Comparison of ENCODE assay signal across 9 mouse cellular contexts in genomic region chr9:59660421-59660820, GRCm38 (mm10). TPM values are rescaled to one million over a fixed set of nuclear protein-coding genes. Genes with fewer than 3 reads are reported as not detected.
A peak's percentile ranks its signal among the peaks of the same experiment; 100 is the strongest.
DNase-seq lines count a peak whose midpoint lies in the region; ATAC-seq and TF ChIP-seq lines count a peak whose summit lies in the region.
"Had no signal": no experiment of that assay in that cellular context is flagged by ENCODE, and none has a peak within 500 bp of the region (broad histone marks: within the 10 kb centered on the region; RNA-seq: fewer than 3 reads in every experiment).

No protein-coding gene starts in this region.

- peak overlapping the region; percentile 28 for H3K4me3 ChIP-seq in heart, adult 2 months
- 0 out of 2 replicates have a peak overlapping the region, but pooled peaks have one; percentile 6 for H3K4me3 ChIP-seq in kidney, adult 2 months (ENCODE audit: insufficient read depth, low read depth, low read length)
- H3K4me3 ChIP-seq in midbrain, embryonic 11.5 days (ENCODE audit: low read depth, low read length), result no peak overlapping the region

- ATAC-seq in midbrain, embryonic 11.5 days (ENCODE audit: low FRiP score), result no peak
- no peak for ATAC-seq in inflammation-experienced regulatory T-cells, adult 6 months

- peaks cover 22% of the 10 kb centered on the region for H3K4me1 ChIP-seq in heart, adult 2 months (ENCODE audit: control insufficient read depth, insufficient read depth, low read length)
- peaks cover 29% of the 10 kb centered on the region for H3K4me1 ChIP-seq in kidney, adult 2 months (ENCODE audit: control insufficient read depth, insufficient read depth, low read length)
- H3K4me1 ChIP-seq in midbrain, embryonic 11.5 days (ENCODE audit: control insufficient read depth, insufficient read depth, low read length), result peaks cover 31% of the 10 kb centered on the region

- peaks cover 4% of the 10 kb centered on the region; the same call in 1 of the 2 replicates for H3K79me2 ChIP-seq in heart, adult 2 months (replicated peaks; ENCODE audit: control insufficient read depth, insufficient read depth, low read length)

- peak overlapping the region; percentile 97 for H3K27ac ChIP-seq in heart, adult 2 months
- peak overlapping the region; percentile 36 for H3K27ac ChIP-seq in kidney, adult 2 months (ENCODE audit: insufficient read depth, low read depth, low read length)
- no peak overlapping the region for H3K27ac ChIP-seq in midbrain, embryonic 11.5 days (ENCODE audit: low read depth, low read length)

- 0 out of 2 replicates have a peak overlapping the region, but pooled peaks have one; percentile 30 for H3K9ac ChIP-seq in heart, adult 2 months (ENCODE audit: low read depth, low read length)
- no peak overlapping the region for H3K9ac ChIP-seq in midbrain, embryonic 11.5 days (ENCODE audit: low read length)

- TF ChIP-seq CTCF in heart, adult 2 months (IDR thresholded peaks at IDR 0.05), result no peak
- TF ChIP-seq CTCF in kidney, adult 2 months (conservative IDR thresholded peaks at IDR 0.05; ENCODE audit: insufficient read depth, insufficient read length, low read depth, low read length), result no peak

- peak; percentile 53 to 58 for DNase-seq in layer of hippocampus, postnatal 10 days (ENCODE audit: low spot score in 2 of 2)
- DNase-seq in layer of hippocampus, adult 9-10 months (ENCODE audit: low spot score), result no peak
- DNase-seq in cerebellum, adult 8-10 months, result peak; percentile 68
- DNase-seq in heart, adult 2 months, result peak; percentile 70 to 80
- DNase-seq in kidney, adult 2 months, result peak; percentile 73
- DNase-seq in midbrain, embryonic 11.5 days (ENCODE audit: low spot score, missing footprints), result peak; percentile 85
- DNase-seq in embryo, embryonic 10 days (ENCODE audit: low spot score), result no peak

- under 1% methylated on average over 10 of the region's 10 CpGs for WGBS in heart, adult 2 months
- WGBS in kidney, adult 2 months, result 42% methylated on average over 10 of the region's 10 CpGs
- 62% methylated on average over 10 of the region's 10 CpGs for WGBS in midbrain, embryonic 11.5 days

- TF ChIP-seq POLR2A in heart, adult 2 months (IDR thresholded peaks at IDR 0.05; ENCODE audit: insufficient read depth, low read depth, low read length), result 0 out of 2 replicates have a peak, but pooled peaks have one; percentile 21
- TF ChIP-seq POLR2A in kidney, adult 2 months (IDR thresholded peaks at IDR 0.05; ENCODE audit: low read depth, low read length), result no peak

- no peaks in the 10 kb centered on the region for H3K9me3 ChIP-seq in midbrain, embryonic 11.5 days (ENCODE audit: control insufficient read depth, low read length)

- H3K36me3 ChIP-seq in heart, adult 2 months (ENCODE audit: control insufficient read depth, insufficient read depth, low read length), result peaks cover 31% of the 10 kb centered on the region
- no peaks in the 10 kb centered on the region for H3K36me3 ChIP-seq in kidney, adult 2 months (ENCODE audit: control insufficient read depth, insufficient read depth, low read length)
- peaks cover 15% of the 10 kb centered on the region for H3K36me3 ChIP-seq in midbrain, embryonic 11.5 days (ENCODE audit: control insufficient read depth, insufficient read depth, low read length)

- TF ChIP-seq EP300 in heart, adult 2 months (IDR thresholded peaks at IDR 0.05; ENCODE audit: insufficient read depth, low read depth, low read length), result 0 out of 2 replicates have a peak, but pooled peaks have one; percentile 13

- intact Hi-C loops in heart, adult 2 months (cut with DNase I), result no loop called here

- peak overlapping the region; percentile 19 for H3K4me2 ChIP-seq in midbrain, embryonic 11.5 days

- H3K27me3 ChIP-seq in heart, adult 2 months (ENCODE audit: control insufficient read depth, insufficient read depth, low read length), result no peaks in the 10 kb centered on the region
- no peaks in the 10 kb centered on the region for H3K27me3 ChIP-seq in kidney, adult 2 months (replicated peaks; ENCODE audit: control insufficient read depth, insufficient read depth, low read length)
- H3K27me3 ChIP-seq in midbrain, embryonic 11.5 days (ENCODE audit: control insufficient read depth, insufficient read depth, low read length), result no peaks in the 10 kb centered on the region

RNA-seq across cellular contexts. Expression of gene Pkm, which starts 4.3 kb away (rescaled TPM):
- 100 to 1,000 TPM; 761 to 808 TPM for total RNA-seq in layer of hippocampus, postnatal 10 days (2021)
- total RNA-seq in heart, adult 2 months (2021), result 1,000 to 10,000 TPM; 1,073 to 1,081 TPM
- polyA plus RNA-seq in heart, adult 2 months (2012; rRNA removed), result 1,773 and 1,838 TPM in 2 replicates
- 669 and 682 TPM in 2 replicates for polyA plus RNA-seq in kidney, adult 2 months (2012; rRNA removed)
- 1,888 and 2,059 TPM in 2 replicates for polyA plus RNA-seq in midbrain, embryonic 11.5 days (2014; fragmentation: Nextera tagmentation; extraction: Ambion mirVana)
- polyA plus RNA-seq in inflammation-experienced regulatory T-cells, adult 6 months (2017; shearing (Covaris generic)), result 1,000 to 10,000 TPM in 1 of 3 experiments, 100 to 1,000 TPM in 2; 745 to 1,024 (median 798) TPM

RNA-seq across cellular contexts. Expression of gene Gramd2, which starts 19.5 kb away (rescaled TPM):
- total RNA-seq in layer of hippocampus, postnatal 10 days (2021), result 10 to 100 TPM; 12.8 to 14.7 TPM
- total RNA-seq in heart, adult 2 months (2021), result not detected
- polyA plus RNA-seq in heart, adult 2 months (2012; rRNA removed), result 0.26 and 1.3 TPM in 2 replicates
- 0.31 and 0.53 TPM in 2 replicates for polyA plus RNA-seq in kidney, adult 2 months (2012; rRNA removed)
- 0.15 and 0.18 TPM in 2 replicates for polyA plus RNA-seq in midbrain, embryonic 11.5 days (2014; fragmentation: Nextera tagmentation; extraction: Ambion mirVana)
- not detected for polyA plus RNA-seq in inflammation-experienced regulatory T-cells, adult 6 months (2017; shearing (Covaris generic))
- total RNA-seq: MEL had no signal

RNA-seq across cellular contexts. Expression of gene Parp6, which starts 43.3 kb away (rescaled TPM):
- total RNA-seq in layer of hippocampus, postnatal 10 days (2021), result 100 to 1,000 TPM; 177 to 180 TPM
- 10 to 100 TPM; 16.4 to 16.5 TPM for total RNA-seq in heart, adult 2 months (2021)
- polyA plus RNA-seq in heart, adult 2 months (2012; rRNA removed), result 24.2 and 40.3 TPM in 2 replicates
- 15.3 and 19.1 TPM in 2 replicates for polyA plus RNA-seq in kidney, adult 2 months (2012; rRNA removed)
- 90.8 and 91.7 TPM in 2 replicates for polyA plus RNA-seq in midbrain, embryonic 11.5 days (2014; fragmentation: Nextera tagmentation; extraction: Ambion mirVana)
- 10 to 100 TPM; 17.2 to 62.5 (median 46.8) TPM for polyA plus RNA-seq in inflammation-experienced regulatory T-cells, adult 6 months (2017; shearing (Covaris generic))

Comparison
In these comparisons a context has a peak if more than half of its experiments do, and no peak if none do; other contexts are left out.
1. DNase-seq: peak in layer of hippocampus, postnatal 10 days (2 of 2), cerebellum, adult 8-10 months (single experiment), heart, adult 2 months (2 of 2), kidney, adult 2 months (single experiment) and midbrain, embryonic 11.5 days (single experiment); none in layer of hippocampus, adult 9-10 months (single experiment) and embryo, embryonic 10 days (single experiment).